Mouse (Mus musculus) CH12.LX (cell line): ENCODE data around the gene Gatd1. TPM values are rescaled to one million over a fixed set of nuclear protein-coding genes. Genes with fewer than 3 reads are reported as not detected.

ENCODE experiments used
- DNase-seq: peaks from one replicate; pipeline ENCODE4 v3.0.0-alpha.2; 2013; ENCODE audit errors: extremely low read depth
- H3K27ac ChIP-seq: 2 replicates; pipeline ENCODE4 v1.5.1; 2012; ENCODE audit warnings: low read depth, mild to moderate bottlenecking, control low read depth, moderate library complexity; ENCODE audit not compliant: insufficient read depth
- H3K27me3 ChIP-seq: replicated peaks from 2 replicates; pipeline ENCODE3; 2012; ENCODE audit warnings: inconsistent platforms
- H3K36me3 ChIP-seq, 2 experiments: replicated peaks in 1 of 2; 2 replicates each; pipeline versions ENCODE3 to v1.6.1; 2012; ENCODE audit warnings: inconsistent platforms in 1 of 2, low read length in 1 of 2, mild to moderate bottlenecking in 1 of 2, mixed read lengths in 1 of 2, moderate library complexity in 1 of 2; ENCODE audit not compliant: control insufficient read depth in 1 of 2, insufficient read depth in 1 of 2
- H3K4me1 ChIP-seq, 2 experiments: 2 replicates each; pipeline ENCODE4 v1.6.1; 2012; ENCODE audit warnings: inconsistent platforms in 1 of 2, moderate library complexity in 1 of 2; ENCODE audit not compliant: insufficient read depth in 2 of 2, control insufficient read depth in 1 of 2
- H3K4me2 ChIP-seq: 2 replicates; pipeline ENCODE4 v1.6.1; 2012; ENCODE audit warnings: low read depth, mild to moderate bottlenecking, control low read depth; ENCODE audit not compliant: poor library complexity, insufficient read depth, severe bottlenecking
- H3K4me3 ChIP-seq, 3 experiments: fragments of 150-350 bp in 1 of 3; sonication (generic) in 1 of 3; replicated peaks in 1 of 3; 2 replicates each; pipeline versions ENCODE3 to v1.5.1; 2011 to 2012; ENCODE audit warnings: low read depth in 2 of 3, low read length in 2 of 3, mild to moderate bottlenecking in 2 of 3, moderate library complexity in 2 of 3, control low read depth in 1 of 3, improper control_type of control experiment in 1 of 3, inconsistent platforms in 1 of 3, mixed read lengths in 1 of 3; ENCODE audit not compliant: poor library complexity in 1 of 3
- H3K79me2 ChIP-seq: replicated peaks from 2 replicates; pipeline ENCODE4 v1.6.1; 2012; ENCODE audit warnings: mild to moderate bottlenecking, moderate library complexity; ENCODE audit not compliant: control insufficient read depth, poor library complexity, insufficient read depth, severe bottlenecking; ENCODE audit errors: extremely low read depth
- H3K9ac ChIP-seq: 2 replicates; pipeline ENCODE4 v1.6.1; 2012; ENCODE audit warnings: low read depth, mild to moderate bottlenecking, control low read depth, moderate library complexity; ENCODE audit not compliant: insufficient read depth
- H3K9me3 ChIP-seq: replicated peaks from 2 replicates; pipeline ENCODE3; 2012; ENCODE audit warnings: low read length, inconsistent platforms, mixed read lengths
- CHD1 ChIP-seq: IDR thresholded peaks from 2 replicates; pipeline ENCODE4 v1.6.1; 2012; ENCODE audit warnings: low read depth, low read length, improper control_type of control experiment, inconsistent platforms
- CHD2 ChIP-seq: IDR thresholded peaks from 2 replicates; pipeline ENCODE4 v1.6.1; 2011; ENCODE audit warnings: low read length, improper control_type of control experiment
- E2F4 ChIP-seq: IDR thresholded peaks from 2 replicates; pipeline ENCODE4 v1.6.1; 2011; ENCODE audit warnings: low read depth, low read length, improper control_type of control experiment; ENCODE audit not compliant: insufficient replicate concordance
- ELF1 ChIP-seq: IDR thresholded peaks from 2 replicates; pipeline ENCODE4 v1.6.1; 2014; ENCODE audit warnings: low read depth, mild to moderate bottlenecking, inconsistent platforms, low read length, improper control_type of control experiment
- GABPA ChIP-seq: IDR thresholded peaks from 2 replicates; pipeline ENCODE4 v1.6.1; 2012; ENCODE audit warnings: low read depth, low read length, improper control_type of control experiment, inconsistent platforms; ENCODE audit not compliant: insufficient replicate concordance
- JUN ChIP-seq: IDR thresholded peaks from 2 replicates; pipeline ENCODE4 v1.6.1; 2011; ENCODE audit warnings: low read depth, mild to moderate bottlenecking, low read length, improper control_type of control experiment, moderate library complexity; ENCODE audit not compliant: insufficient read depth
- JUND ChIP-seq: conservative IDR thresholded peaks from 2 replicates; pipeline ENCODE4 v1.6.1; 2011; ENCODE audit warnings: low read depth, low read length, improper control_type of control experiment
- MEF2A ChIP-seq: IDR thresholded peaks from 2 replicates; pipeline ENCODE4 v1.6.1; 2014; ENCODE audit warnings: low read depth, mild to moderate bottlenecking, inconsistent platforms, low read length, improper control_type of control experiment, borderline replicate concordance
- NELFE ChIP-seq: IDR thresholded peaks from 2 replicates; pipeline ENCODE4 v1.6.1; 2011; ENCODE audit warnings: low read depth, low read length, improper control_type of control experiment
- NRF1 ChIP-seq: IDR thresholded peaks from 2 replicates; pipeline ENCODE4 v1.6.1; 2014; ENCODE audit warnings: low read depth, mild to moderate bottlenecking, inconsistent platforms, low read length, improper control_type of control experiment, moderate library complexity
- POLR2AphosphoS2 ChIP-seq: IDR thresholded peaks from 2 replicates; pipeline ENCODE4 v1.6.1; 2011; ENCODE audit warnings: low read depth, low read length, improper control_type of control experiment
- RAD21 ChIP-seq: IDR thresholded peaks from 2 replicates; pipeline ENCODE4 v1.6.1; 2011; ENCODE audit warnings: low read depth, mild to moderate bottlenecking, low read length, improper control_type of control experiment, moderate library complexity
- RCOR1 ChIP-seq: conservative IDR thresholded peaks from 2 replicates; pipeline ENCODE4 v1.6.1; 2012; ENCODE audit warnings: low read depth, mild to moderate bottlenecking, inconsistent platforms, low read length, improper control_type of control experiment
- TCF12 ChIP-seq: IDR thresholded peaks from 2 replicates; pipeline ENCODE4 v1.6.1; 2014; ENCODE audit warnings: low read depth, mild to moderate bottlenecking, inconsistent platforms, low read length, improper control_type of control experiment
- UBTF ChIP-seq: IDR thresholded peaks from 2 replicates; pipeline ENCODE4 v1.6.1; 2012; ENCODE audit warnings: low read depth, mild to moderate bottlenecking, inconsistent platforms, low read length, improper control_type of control experiment, moderate library complexity
- USF1 ChIP-seq: IDR thresholded peaks from 2 replicates; pipeline ENCODE4 v1.6.1; 2014; ENCODE audit warnings: low read depth, mild to moderate bottlenecking, inconsistent platforms, low read length, improper control_type of control experiment
- USF2 ChIP-seq: conservative IDR thresholded peaks from 2 replicates; pipeline ENCODE4 v1.6.1; 2011; ENCODE audit warnings: low read depth, low read length, improper control_type of control experiment
- ZC3H11A ChIP-seq: IDR thresholded peaks from 2 replicates; pipeline ENCODE4 v1.6.1; 2012; ENCODE audit warnings: low read depth, mild to moderate bottlenecking, inconsistent platforms, low read length, improper control_type of control experiment
- ZKSCAN1 ChIP-seq: IDR thresholded peaks from 2 replicates; pipeline ENCODE4 v1.6.1; 2012; ENCODE audit warnings: low read depth, inconsistent platforms, low read length, improper control_type of control experiment, borderline replicate concordance
- ZMIZ1 ChIP-seq: IDR thresholded peaks from 2 replicates; pipeline ENCODE4 v1.6.1; 2012; ENCODE audit warnings: low read depth, mild to moderate bottlenecking, inconsistent platforms, low read length, improper control_type of control experiment
- ZNF384 ChIP-seq: IDR thresholded peaks from 2 replicates; pipeline ENCODE4 v1.6.1; 2012; ENCODE audit warnings: low read depth, low read length, improper control_type of control experiment, inconsistent platforms
- dilution Hi-C: fragments of 300-500 bp; cut with MboI; formaldehyde crosslinking; loops from 2 replicates; pipeline ENCODE4 v1.14.3; 2020; ENCODE audit warnings: low sequenced_read_pairs; ENCODE audit not compliant: extremely low pct_unique_long_range_greater_than_20kb, extremely low pct_ligation_motif_present
- in situ Hi-C: fragments of 300-500 bp; cut with MboI; formaldehyde crosslinking; loops from 3 replicates; pipeline ENCODE4 v1.14.3; 2019; ENCODE audit warnings: low sequenced_read_pairs, low pct_ligation_motif_present, low pct_unique_long_range_greater_than_20kb, mixed read lengths
- polyA plus RNA-seq: library from polyadenylated mRNA; unstranded; fragments of >175 nt; gene quantifications from 2 replicates; pipeline ENCODE4 v1.2.1, GENCODE M21; 2012; ENCODE audit warnings: low read depth; ENCODE audit not compliant: insufficient read length
- total RNA-seq, 2 experiments: library from RNA; depleted of rRNA; stranded (reverse); fragments of 300-350 nt in 1 of 2; fragments of >200 nt in 1 of 2; gene quantifications; 2 replicates each; pipeline ENCODE4 v1.2.3; 2012 to 2014

Gene Gatd1
- total and polyA plus RNA-seq, 3 experiments, result 21.2 to 31.4 (median 29.6) TPM

DNA sequence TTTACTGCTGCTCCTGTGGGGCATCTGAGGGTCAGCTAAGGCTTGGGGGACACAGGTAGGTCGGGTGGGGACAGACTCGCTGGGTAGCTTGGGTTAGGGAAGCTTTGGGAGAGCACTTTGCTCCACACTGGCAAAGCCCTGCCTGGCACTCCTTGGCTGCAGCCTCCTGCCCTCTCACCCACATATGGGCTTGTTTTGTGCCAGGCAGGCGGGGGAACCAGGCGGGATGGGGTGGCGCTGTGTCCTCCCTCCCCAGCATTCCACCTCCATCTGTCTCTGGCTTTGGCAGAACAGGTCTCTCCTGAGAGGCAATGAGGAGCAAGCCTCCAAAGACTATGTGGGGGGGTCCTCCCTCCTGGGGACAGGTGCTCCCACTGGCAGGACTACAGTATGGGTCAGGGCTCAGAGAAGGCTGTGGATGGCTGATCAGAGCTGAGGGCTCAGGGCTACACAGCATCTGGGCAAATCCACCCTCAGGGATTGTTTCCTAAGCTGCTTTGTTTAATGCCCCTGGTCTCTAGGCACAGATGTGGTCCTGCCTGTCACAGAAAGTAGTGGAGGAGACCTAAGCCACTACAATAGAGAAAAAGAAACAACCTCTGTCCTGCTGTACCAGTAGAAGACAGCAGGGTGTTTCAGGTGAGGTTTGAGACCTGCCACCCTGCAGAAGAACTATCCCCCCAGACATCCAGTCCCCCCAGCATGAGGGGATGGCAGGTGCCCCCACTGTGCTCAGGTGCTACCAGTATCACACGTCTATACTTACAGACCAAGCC is 19.0 kb upstream of the Gatd1 start:
- Histone ChIP-seq H3K9me3 (no peaks in the 10 kb centered on the region), H3K27me3 (no peaks in the 10 kb centered on the region), H3K27ac (no peak overlapping the region), H3K4me1 (peaks cover 17 to 32% of the 10 kb centered on the region in 2 experiments), H3K36me3 (peaks cover 41 to 53% of the 10 kb centered on the region in 2 experiments), H3K4me2 (no peak overlapping the region), H3K9ac (no peak overlapping the region), H3K4me3 (no peak overlapping the region), H3K79me2 (peaks cover 12% of the 10 kb centered on the region)
- in situ Hi-C loops, result no loop called here
- no peak for TF ChIP-seq ZMIZ1
- no peak for TF ChIP-seq NELFE
- no peak for TF ChIP-seq JUND
- TF ChIP-seq NRF1, result no peak
- TF ChIP-seq MEF2A, result no peak
- no peak for TF ChIP-seq RAD21
- no peak for TF ChIP-seq GABPA
- TF ChIP-seq POLR2AphosphoS2, result no peak
- TF ChIP-seq RCOR1, result no peak
- no peak for TF ChIP-seq ZC3H11A
- no peak for TF ChIP-seq E2F4
- TF ChIP-seq ZKSCAN1, result no peak
- no peak for TF ChIP-seq UBTF
- TF ChIP-seq USF1, result no peak
- DNase-seq, result no peak
- dilution Hi-C loops, result no loop called here

DNA sequence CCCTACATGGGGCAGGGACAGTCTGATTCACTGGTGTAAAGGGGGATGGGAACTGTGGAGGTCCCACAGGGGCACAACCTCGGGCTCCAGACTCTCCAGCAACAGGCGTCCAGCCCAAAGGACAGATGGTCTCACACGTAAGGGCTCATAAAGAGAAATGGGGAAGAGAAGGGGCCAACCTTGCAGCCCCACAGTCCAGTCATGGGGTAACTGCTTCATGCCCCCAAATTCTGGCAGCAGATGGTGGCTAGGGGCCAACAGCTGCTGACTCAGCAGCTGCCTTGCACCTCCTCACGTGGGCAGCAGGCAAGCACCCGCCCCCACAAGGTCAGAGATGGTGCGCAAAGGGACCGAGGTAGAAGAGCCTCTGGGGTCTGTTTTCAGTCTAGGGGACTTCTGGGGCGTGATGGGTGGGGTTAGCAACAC is 18.3 kb upstream of the Gatd1 start:
- Histone ChIP-seq H3K9me3 (no peaks in the 10 kb centered on the region), H3K79me2 (peaks cover 12% of the 10 kb centered on the region), H3K27ac (no peak overlapping the region)
- dilution Hi-C loops, result no loop called here
- TF ChIP-seq UBTF (no peak), CHD2 (no peak), USF2 (no peak), ELF1 (no peak), TCF12 (no peak), CHD1 (no peak), ZNF384 (no peak), JUN (no peak)
- TF ChIP-seq, all 38 proteins: peak for 0
- H3K4me1 ChIP-seq, result peaks cover 17 to 28% of the 10 kb centered on the region in 2 experiments
- no peak for DNase-seq
- no peak overlapping the region for H3K4me3 ChIP-seq
- H3K27me3 ChIP-seq, result no peaks in the 10 kb centered on the region
- in situ Hi-C loops, result no loop called here
- peaks cover 39 to 49% of the 10 kb centered on the region in 2 experiments for H3K36me3 ChIP-seq
- H3K4me2 ChIP-seq, result no peak overlapping the region
- no peak overlapping the region for H3K9ac ChIP-seq
